32 mouse cellular contexts compared by ENCODE assay signal in the genomic region with DNA sequence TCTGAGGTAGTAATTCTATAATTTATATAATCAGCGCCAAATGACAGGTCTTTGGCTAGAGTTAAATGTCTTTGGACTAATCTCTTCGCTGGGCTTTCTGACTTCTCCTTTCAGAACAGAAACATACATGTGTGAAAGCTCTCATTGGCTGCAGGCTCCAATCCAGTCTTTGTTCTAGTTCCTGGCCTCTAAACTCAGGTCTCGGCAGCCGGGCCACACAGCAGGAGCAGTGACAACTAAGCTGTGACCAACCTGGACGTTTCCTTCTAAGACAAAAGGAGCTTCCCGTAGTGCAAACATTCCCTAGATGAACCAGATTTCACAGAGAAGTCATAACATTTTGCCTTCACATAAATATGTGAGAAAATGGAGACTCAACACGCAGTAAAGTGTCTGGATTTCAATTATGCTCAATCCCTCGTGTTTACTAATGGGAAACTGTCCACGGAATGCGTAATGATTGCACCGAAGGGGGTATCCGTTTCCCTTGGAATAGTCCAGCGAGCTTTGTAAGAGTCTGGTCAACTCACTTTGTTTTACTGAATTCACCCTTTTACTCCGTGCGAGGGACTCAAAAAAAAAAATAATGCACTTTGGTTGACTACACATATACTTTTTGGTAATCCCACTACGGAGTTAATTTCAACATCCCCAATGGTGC.
DNase-seq lines count a peak whose midpoint lies in the region; ATAC-seq and TF ChIP-seq lines count a peak whose summit lies in the region.
"Had no signal": no experiment of that assay in that cellular context is flagged by ENCODE, and none has a peak within 500 bp of the region (broad histone marks: within the 10 kb centered on the region; RNA-seq: fewer than 3 reads in every experiment).

No protein-coding gene starts in this region.

- no peaks in the 10 kb centered on the region for H3K9me3 ChIP-seq in embryonic facial prominence, embryonic 12.5 days
- no peaks in the 10 kb centered on the region for H3K9me3 ChIP-seq in embryonic facial prominence, embryonic 10.5 days
- H3K9me3 ChIP-seq: forebrain, embryonic 10.5 days; hindbrain, embryonic 10.5 days; hindbrain, embryonic 15.5 days; kidney, embryonic 15.5 days; midbrain, embryonic 10.5 days; stomach, embryonic 15.5 days had no signal

- H3K27ac ChIP-seq in cerebellum, adult 2 months (ENCODE audit: insufficient read depth, low read length), result no peak overlapping the region
- 0 out of 2 replicates have a peak overlapping the region, but pooled peaks have one; percentile 17 for H3K27ac ChIP-seq in embryonic facial prominence, embryonic 12.5 days
- no peak overlapping the region for H3K27ac ChIP-seq in embryonic facial prominence, embryonic 10.5 days (replicated peaks)
- no peak overlapping the region for H3K27ac ChIP-seq in layer of hippocampus, adult 2 months
- H3K27ac ChIP-seq: forebrain, embryonic 10.5 days; hindbrain, embryonic 10.5 days; hindbrain, embryonic 15.5 days; kidney, embryonic 15.5 days; liver, embryonic 14.5 days; midbrain, embryonic 10.5 days; stomach, embryonic 15.5 days had no signal

- WGBS in cerebellum, adult 2 months, result 22% methylated on average over 16 of the region's 16 CpGs
- WGBS in embryonic facial prominence, embryonic 12.5 days, result 65% methylated on average over 16 of the region's 16 CpGs
- 70% methylated on average over 16 of the region's 16 CpGs for WGBS in embryonic facial prominence, embryonic 10.5 days

- H3K4me2 ChIP-seq in embryonic facial prominence, embryonic 12.5 days (replicated peaks), result no peak overlapping the region
- H3K4me2 ChIP-seq: hindbrain, embryonic 15.5 days; kidney, embryonic 15.5 days; lung, embryonic 14.5 days; stomach, embryonic 15.5 days had no signal

- no peak overlapping the region for H3K4me3 ChIP-seq in cerebellum, adult 2 months (replicated peaks; ENCODE audit: insufficient read depth, low read depth, low read length)
- H3K4me3 ChIP-seq in embryonic facial prominence, embryonic 12.5 days, result no peak overlapping the region
- no peak overlapping the region for H3K4me3 ChIP-seq in embryonic facial prominence, embryonic 10.5 days
- peak overlapping the region; percentile 9; the same call in 1 of the 2 replicates for H3K4me3 ChIP-seq in layer of hippocampus, adult 2 months
- H3K4me3 ChIP-seq: forebrain, embryonic 10.5 days; hindbrain, embryonic 10.5 days; hindbrain, embryonic 15.5 days; kidney, embryonic 15.5 days; midbrain, embryonic 10.5 days; myocyte; stomach, embryonic 15.5 days had no signal

- H3K4me1 ChIP-seq in cerebellum, adult 2 months (ENCODE audit: control insufficient read depth, insufficient read depth, low read length), result no peaks in the 10 kb centered on the region
- peaks cover 12% of the 10 kb centered on the region; the same call in 1 of the 2 replicates for H3K4me1 ChIP-seq in embryonic facial prominence, embryonic 12.5 days
- peaks cover 3% of the 10 kb centered on the region; the same call in 1 of the 2 replicates for H3K4me1 ChIP-seq in embryonic facial prominence, embryonic 10.5 days
- H3K4me1 ChIP-seq: stomach, embryonic 15.5 days had no signal

- no peak for ATAC-seq in embryonic facial prominence, embryonic 12.5 days (ENCODE audit: insufficient number of reproducible peaks, insufficient read depth, low FRiP score, low TSS enrichment)
- ATAC-seq in granulocyte monocyte progenitor cell, adult 5-6 weeks (replicated peaks; ENCODE audit: poor library complexity, severe bottlenecking), result 0 out of 2 replicates have a peak, but pooled peaks have one; percentile 44
- ATAC-seq: activated CD4-positive, CD25-positive, alpha-beta regulatory T cell, adult 4 months; forebrain, postnatal 0 days; inflammation-experienced regulatory T-cells, adult 6 months had no signal

- no peak for TF ChIP-seq CTCF in cerebellum, adult 2 months (IDR thresholded peaks at IDR 0.05; ENCODE audit: borderline replicate concordance, insufficient read depth, low read depth, low read length)
- no peak for TF ChIP-seq CTCF in layer of hippocampus, adult 2 months (conservative IDR thresholded peaks at IDR 0.05)

- no peak overlapping the region for H3K9ac ChIP-seq in embryonic facial prominence, embryonic 12.5 days
- H3K9ac ChIP-seq: forebrain, postnatal 0 days; hindbrain, embryonic 15.5 days; kidney, embryonic 15.5 days; liver, embryonic 14.5 days; lung, embryonic 14.5 days; stomach, embryonic 15.5 days had no signal

- TF ChIP-seq POLR2A in cerebellum, adult 2 months (IDR thresholded peaks at IDR 0.05; ENCODE audit: borderline replicate concordance, insufficient read depth, low read length), result no peak

- H3K36me3 ChIP-seq in embryonic facial prominence, embryonic 12.5 days, result no peaks in the 10 kb centered on the region
- no peaks in the 10 kb centered on the region for H3K36me3 ChIP-seq in embryonic facial prominence, embryonic 10.5 days (replicated peaks)
- H3K36me3 ChIP-seq: forebrain, embryonic 10.5 days; hindbrain, embryonic 10.5 days; hindbrain, embryonic 15.5 days; kidney, embryonic 15.5 days; midbrain, embryonic 10.5 days; stomach, embryonic 15.5 days had no signal

- DNase-seq in cerebellum, adult 2 months, result peak; percentile 4 to 7
- no peak for DNase-seq in cerebellum, adult 11 months
- DNase-seq in embryonic facial prominence, embryonic 10.5 days (ENCODE audit: low spot score), result no peak
- no peak for DNase-seq in layer of hippocampus, adult 2 months (ENCODE audit: low spot score in 2 of 2)
- no peak for DNase-seq in layer of hippocampus, adult 9-11 months
- no peak for DNase-seq in adrenal gland, adult 18-20 months (ENCODE audit: low spot score in 2 of 2)
- DNase-seq: adrenal gland, adult 8-10 months; forebrain, postnatal 0 days; gastrocnemius, postnatal 14 days; heart, postnatal 14 days; kidney, adult 18-20 months; kidney, postnatal 25 days; layer of hippocampus, postnatal 36 days; left cerebral cortex, postnatal 4 days; liver; lung, embryonic 14.5 days; lung, postnatal 14 days; retina, postnatal 1 day; right cerebral cortex, postnatal 14 days had no signal

- H3K27me3 ChIP-seq in cerebellum, adult 2 months (ENCODE audit: control insufficient read depth, insufficient read depth, low read length), result no peaks in the 10 kb centered on the region
- no peaks in the 10 kb centered on the region for H3K27me3 ChIP-seq in embryonic facial prominence, embryonic 12.5 days
- no peaks in the 10 kb centered on the region for H3K27me3 ChIP-seq in embryonic facial prominence, embryonic 10.5 days (replicated peaks; ENCODE audit: low read depth, poor library complexity, severe bottlenecking)
- H3K27me3 ChIP-seq: CH12.LX; hindbrain, embryonic 15.5 days; kidney, embryonic 15.5 days; stomach, embryonic 15.5 days had no signal

Comparison
In these comparisons a context has a peak if more than half of its experiments do, and no peak if none do; other contexts are left out.
1. DNase-seq: peak in cerebellum, adult 2 months (2 of 2); none in cerebellum, adult 11 months (single experiment), embryonic facial prominence, embryonic 10.5 days (single experiment), layer of hippocampus, adult 2 months (0 of 2), layer of hippocampus, adult 9-11 months (single experiment) and adrenal gland, adult 18-20 months (0 of 2).